Mouse (Mus musculus) hindbrain, embryonic 12.5 days (tissue): ENCODE measurements around the gene Cdhr5. TPM values are rescaled to one million over a fixed set of nuclear protein-coding genes. Genes with fewer than 3 reads are reported as not detected.

Experiments
- ATAC-seq: fragments of 200-750 bp; cut with Nextera tagmentation; 2 replicates; pipeline ENCODE4 v1.8.0; 2017; ENCODE audit warnings: moderate TSS enrichment; ENCODE audit not compliant: low FRiP score
- H3K27ac ChIP-seq: fragments of 300-500 bp; sonication (generic); 2 replicates; pipeline ENCODE4 v1.5.1; 2016; ENCODE audit warnings: mild to moderate bottlenecking
- H3K27me3 ChIP-seq: fragments of 300-500 bp; sonication (generic); 2 replicates; pipeline ENCODE4 v1.6.1; 2016; ENCODE audit warnings: mild to moderate bottlenecking
- H3K36me3 ChIP-seq: fragments of 300-500 bp; sonication (generic); 2 replicates; pipeline ENCODE4 v1.6.1; 2016; ENCODE audit warnings: mild to moderate bottlenecking
- H3K4me1 ChIP-seq: fragments of 300-500 bp; sonication (generic); 2 replicates; pipeline ENCODE4 v1.6.1; 2016
- H3K4me2 ChIP-seq: fragments of 300-500 bp; sonication (generic); replicated peaks from 2 replicates; pipeline ENCODE4 v1.6.1; 2016; ENCODE audit warnings: mild to moderate bottlenecking
- H3K4me3 ChIP-seq: fragments of 300-500 bp; sonication (generic); 2 replicates; pipeline ENCODE4 v1.5.1; 2016; ENCODE audit warnings: mild to moderate bottlenecking
- H3K9ac ChIP-seq: fragments of 300-500 bp; sonication (generic); 2 replicates; pipeline ENCODE4 v1.6.1; 2016; ENCODE audit warnings: mild to moderate bottlenecking, moderate library complexity
- H3K9me3 ChIP-seq: fragments of 300-500 bp; sonication (generic); replicated peaks from 2 replicates; pipeline ENCODE4 v1.6.1; 2016; ENCODE audit warnings: mild to moderate bottlenecking
- whole genome bisulfite sequencing: fragments of 180-500 bp; shearing (Covaris S2); methylation state at CpG from one replicate; pipeline ENCODE4 v1.1.7; 2016; 5-methylcytosine and 5-hydroxymethylcytosine counted together
- polyA plus RNA-seq: library from polyadenylated mRNA; unstranded; fragments of >200 nt; fragmentation: Nextera tagmentation; extraction: Ambion mirVana; gene quantifications from 2 replicates; pipeline ENCODE4 v1.2.1, GENCODE M21; 2016

The Cdhr5 gene
- polyA plus RNA-seq, 1 experiment from 2014 or later = not detected

DNA sequence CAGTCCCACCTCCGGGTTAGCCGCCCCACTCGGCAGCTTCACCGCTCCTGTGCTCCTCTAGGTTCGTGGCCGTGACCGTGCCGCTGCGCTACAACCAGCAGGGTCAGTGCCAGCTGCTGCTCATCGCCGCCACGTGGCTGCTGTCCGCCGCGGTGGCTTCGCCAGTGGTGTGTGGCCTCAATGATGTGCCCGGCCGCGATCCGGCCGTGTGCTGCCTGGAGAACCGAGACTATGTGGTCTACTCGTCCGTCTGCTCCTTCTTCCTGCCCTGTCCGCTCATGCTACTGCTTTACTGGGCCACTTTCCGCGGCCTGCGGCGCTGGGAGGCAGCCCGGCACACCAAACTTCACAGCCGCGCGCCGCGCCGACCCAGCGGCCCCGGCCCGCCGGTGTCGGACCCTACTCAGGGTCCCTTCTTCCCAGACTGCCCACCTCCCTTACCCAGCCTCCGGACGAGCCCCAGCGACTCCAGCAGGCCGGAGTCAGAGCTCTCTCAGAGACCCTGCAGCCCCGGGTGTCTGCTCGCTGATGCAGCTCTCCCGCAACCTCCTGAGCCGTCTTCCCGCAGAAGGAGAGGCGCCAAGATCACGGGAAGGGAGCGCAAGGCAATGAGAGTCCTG is 17.4 kb upstream of the Cdhr5 start:
- H3K9ac ChIP-seq = peak overlapping the region; percentile 42; the same call in 1 of the 2 replicates
- H3K4me2 ChIP-seq = peak overlapping the region; percentile 63
- no peaks in the 10 kb centered on the region for H3K9me3 ChIP-seq
- no peak overlapping the region for H3K27ac ChIP-seq
- H3K4me3 ChIP-seq = peak overlapping the region; percentile 36
- ATAC-seq = 0 out of 2 replicates have a peak, but pooled peaks have one; percentile 15
- peaks cover 20% of the 10 kb centered on the region for H3K36me3 ChIP-seq
- H3K4me1 ChIP-seq = peaks cover 30% of the 10 kb centered on the region
- peaks cover 70% of the 10 kb centered on the region for H3K27me3 ChIP-seq
- WGBS = 1% methylated on average over 53 of the region's 53 CpGs

- H3K9me3 ChIP-seq = no peaks in the 10 kb centered on the region
- H3K36me3 ChIP-seq = peaks cover 12% of the 10 kb centered on the region
- peak overlapping the region; percentile 68; the same call in 1 of the 2 replicates for H3K9ac ChIP-seq
- ATAC-seq = no peak
- H3K27me3 ChIP-seq = peaks cover 70% of the 10 kb centered on the region
- H3K4me1 ChIP-seq = peaks cover 30% of the 10 kb centered on the region
- peak overlapping the region; percentile 51 for H3K4me3 ChIP-seq
- WGBS = 30% methylated on average over 15 of the region's 15 CpGs
- H3K27ac ChIP-seq = no peak overlapping the region
- peak overlapping the region; percentile 92 for H3K4me2 ChIP-seq
Observed at GRCm38 (mm10) chr7:141292583-141293388, 16.2 kb upstream of the Cdhr5 start.

GRCm38 (mm10) chr7:141291921-141292582 is 15.5 kb upstream of the Cdhr5 start, which contains the start of gene Drd4:
TSS of gene Drd4 (plus strand) at chr7:141292006.
- no peak within 1 kb of the TSS for H3K27ac ChIP-seq
- H3K27me3 ChIP-seq = peaks cover 70% of the 10 kb centered on the region
- no peaks in the 10 kb centered on the region for H3K9me3 ChIP-seq
- peaks cover 6% of the 10 kb centered on the region for H3K36me3 ChIP-seq
- H3K4me3 ChIP-seq = peak within 1 kb of the TSS; percentile 51
- H3K4me1 ChIP-seq = peaks cover 30% of the 10 kb centered on the region
- peak within 1 kb of the TSS; percentile 92 for H3K4me2 ChIP-seq
- ATAC-seq = peak; percentile 48; the same call in 1 of the 2 replicates
- peak within 1 kb of the TSS; percentile 68 for H3K9ac ChIP-seq
- 2% methylated on average over 46 of the region's 46 CpGs for WGBS

DNA sequence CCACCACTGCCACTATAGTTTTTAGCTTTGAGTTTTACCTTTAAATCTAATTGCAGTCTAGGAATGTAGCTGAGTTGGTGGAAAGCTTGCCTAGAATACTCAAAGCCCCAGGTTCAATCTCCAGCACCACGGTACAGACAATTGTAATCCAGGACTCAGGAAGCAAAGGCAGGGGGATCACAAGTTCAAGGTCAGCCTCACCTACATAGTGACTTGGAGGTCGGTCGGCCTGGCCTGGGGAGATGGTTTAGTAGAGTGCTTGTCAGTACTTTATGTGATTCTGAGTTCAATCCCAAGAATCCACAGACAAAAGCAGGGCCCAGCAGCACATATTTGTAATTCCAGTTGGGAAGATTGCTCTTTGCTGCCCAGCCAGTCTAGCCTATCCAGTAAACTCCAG is 11.5 kb upstream of the Cdhr5 start:
- Histone ChIP-seq H3K27me3 (peaks cover 36% of the 10 kb centered on the region), H3K9ac (no peak overlapping the region), H3K4me3 (no peak overlapping the region), H3K36me3 (no peaks in the 10 kb centered on the region), H3K27ac (no peak overlapping the region), H3K4me1 (peaks cover 15% of the 10 kb centered on the region), H3K9me3 (no peaks in the 10 kb centered on the region), H3K4me2 (no peak overlapping the region)
- no peak for ATAC-seq
- 84% methylated on average over 3 of the region's 3 CpGs for WGBS

DNA sequence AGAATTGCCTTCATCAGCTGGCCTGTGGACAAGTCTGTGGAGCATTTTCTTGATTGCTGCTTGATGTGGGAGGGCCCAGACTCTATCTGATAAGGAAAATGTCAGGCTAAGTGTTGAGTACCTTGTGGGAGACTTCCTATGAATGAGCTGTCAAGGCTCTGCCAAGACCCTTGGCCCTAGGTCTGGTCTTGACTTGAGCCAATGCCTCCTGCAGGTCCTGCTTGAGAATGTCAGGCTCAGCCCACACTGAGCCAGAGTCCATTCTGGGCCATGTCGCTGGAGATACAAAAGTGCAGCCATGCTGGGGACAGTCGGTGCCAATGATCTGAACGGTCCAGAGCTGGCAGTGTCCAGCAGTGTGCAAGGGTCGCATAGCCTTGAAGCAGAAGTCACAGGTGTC is 6.2 kb upstream of the Cdhr5 start:
- Histone ChIP-seq H3K4me1 (peaks cover 11% of the 10 kb centered on the region), H3K27me3 (peaks cover 22% of the 10 kb centered on the region), H3K36me3 (no peaks in the 10 kb centered on the region), H3K27ac (no peak overlapping the region), H3K4me2 (no peak overlapping the region), H3K4me3 (no peak overlapping the region), H3K9ac (no peak overlapping the region), H3K9me3 (no peaks in the 10 kb centered on the region)
- 83% methylated on average over 4 of the region's 4 CpGs for WGBS
- ATAC-seq = no peak

- H3K9me3 ChIP-seq = no peaks in the 10 kb centered on the region
- H3K4me2 ChIP-seq = no peak overlapping the region
- no peak for ATAC-seq
- no peak overlapping the region for H3K4me3 ChIP-seq
- no peak overlapping the region for H3K9ac ChIP-seq
- H3K36me3 ChIP-seq = no peaks in the 10 kb centered on the region
- H3K27ac ChIP-seq = no peak overlapping the region
- peaks cover 11% of the 10 kb centered on the region for H3K4me1 ChIP-seq
- WGBS = 52% methylated on average over 6 of the region's 6 CpGs
- peaks cover 27% of the 10 kb centered on the region for H3K27me3 ChIP-seq
Observed at GRCm38 (mm10) chr7:141281442-141281841, 4.9 kb upstream of the Cdhr5 start.

DNA sequence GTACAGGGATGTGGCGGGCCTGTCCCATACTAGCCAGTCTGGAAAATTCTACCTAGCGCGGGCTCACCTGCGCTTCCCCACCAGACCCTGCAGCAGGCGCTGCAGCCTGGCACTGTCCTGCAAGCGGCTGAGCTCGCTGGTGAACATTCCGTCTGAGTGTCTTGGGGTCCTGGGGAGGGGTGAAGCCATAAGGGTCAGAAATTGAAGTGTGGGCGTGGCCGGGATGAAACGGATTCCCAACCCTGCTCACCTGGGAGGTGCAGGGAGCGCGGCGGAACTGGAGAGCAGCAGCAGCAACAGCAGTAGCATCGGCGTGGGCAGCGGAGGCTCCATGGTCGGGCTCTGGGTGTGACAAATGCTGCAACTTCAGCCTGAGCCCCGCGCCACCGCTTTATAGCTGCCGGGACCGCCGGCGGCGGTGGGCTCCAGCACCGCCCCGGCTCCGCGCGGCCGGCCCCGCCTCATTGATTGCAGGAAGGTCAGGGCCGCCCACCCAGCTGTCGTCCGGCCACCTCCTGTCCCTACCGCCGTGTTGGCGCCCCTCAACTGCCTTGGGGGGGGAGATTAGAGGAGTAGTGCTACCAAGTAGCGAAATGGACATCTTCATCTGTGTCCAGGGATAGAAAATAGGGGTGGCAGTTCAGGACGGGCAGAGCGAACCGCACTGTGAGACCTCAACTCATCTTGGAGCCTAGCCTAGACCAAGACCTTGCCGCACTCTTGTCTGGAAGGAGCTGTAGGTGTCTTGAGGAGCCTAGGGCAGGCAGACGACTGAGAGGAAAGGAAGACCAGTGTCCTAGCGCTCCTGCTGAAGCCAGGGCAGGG is 2.4 kb upstream of the Cdhr5 start, which contains the start of gene Sct:
TSS of gene Sct (minus strand) at position 368 of the 825 bp plus-strand sequence.
- peak within 1 kb of the TSS; percentile 42 for H3K4me3 ChIP-seq
- 2% methylated on average over 44 of the region's 46 CpGs for WGBS

DNA sequence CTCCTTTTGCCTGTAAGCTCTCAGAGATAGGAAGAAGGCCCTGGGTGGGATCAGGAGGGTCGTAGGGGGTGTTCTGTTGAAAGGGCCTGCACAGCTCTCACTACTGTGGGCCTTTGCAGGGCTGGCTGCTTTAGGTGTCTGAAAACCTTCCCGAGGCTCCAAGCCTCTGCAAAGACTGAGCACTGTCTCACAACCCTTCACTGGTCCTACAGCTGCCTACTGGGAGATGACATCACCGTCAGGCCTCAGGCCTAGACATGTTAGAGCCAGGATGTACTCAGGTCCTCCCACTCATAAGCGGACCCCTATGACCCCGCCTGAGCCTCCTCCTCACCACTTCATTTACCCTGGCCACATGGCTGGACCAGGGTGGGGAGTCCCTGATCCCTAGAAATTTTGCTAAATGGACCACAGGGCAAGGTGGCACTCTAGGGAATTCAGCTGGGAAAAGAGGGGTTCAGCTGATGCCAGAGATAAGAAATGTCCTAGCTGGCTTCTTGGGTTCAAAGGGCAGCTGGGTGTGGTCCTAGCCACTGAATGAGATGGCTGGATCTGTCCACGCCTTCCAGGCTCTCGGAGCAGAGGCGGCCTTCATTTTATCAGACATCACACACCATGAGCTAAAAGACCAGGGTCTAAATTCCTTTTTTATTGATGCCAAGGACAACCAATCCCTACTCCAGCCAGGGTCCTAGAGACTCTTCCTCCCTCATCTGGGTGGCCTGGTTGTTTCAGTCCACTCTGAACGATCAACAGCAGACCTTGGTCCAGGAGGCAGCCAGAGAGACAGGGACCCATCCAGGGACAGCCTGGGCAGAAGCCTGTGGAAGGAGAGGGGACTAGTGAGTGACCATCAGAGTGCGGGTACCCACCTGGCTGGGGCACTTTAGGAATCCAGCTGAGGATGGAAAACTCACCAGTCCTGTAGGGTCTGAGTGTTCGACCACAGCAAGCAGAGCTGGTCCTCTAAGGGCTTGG is 1.4 kb upstream of the Cdhr5 start:
- Histone ChIP-seq H3K27me3 (peaks cover 27% of the 10 kb centered on the region), H3K9me3 (no peaks in the 10 kb centered on the region), H3K36me3 (no peaks in the 10 kb centered on the region), H3K27ac (no peak overlapping the region), H3K4me2 (peak overlapping the region; percentile 94), H3K9ac (no peak overlapping the region), H3K4me3 (0 out of 2 replicates have a peak overlapping the region, but pooled peaks have one; percentile 42), H3K4me1 (peaks cover 11% of the 10 kb centered on the region)
- WGBS = 82% methylated on average over 11 of the region's 11 CpGs
- ATAC-seq = peak; percentile 30; the same call in 1 of the 2 replicates

More for the DNA sequence above, 2.4 kb upstream of the Cdhr5 start, which contains the start of gene Sct:
- ATAC-seq = peak; percentile 57
- H3K9ac ChIP-seq = peak within 1 kb of the TSS; percentile 62
- H3K4me2 ChIP-seq = peak within 1 kb of the TSS; percentile 94
- no peaks in the 10 kb centered on the region for H3K9me3 ChIP-seq
- H3K27ac ChIP-seq = no peak within 1 kb of the TSS
- peaks cover 27% of the 10 kb centered on the region for H3K27me3 ChIP-seq
- H3K36me3 ChIP-seq = no peaks in the 10 kb centered on the region
- H3K4me1 ChIP-seq = peaks cover 11% of the 10 kb centered on the region

GRCm38 (mm10) chr7:141275356-141275755 is 1.2 kb downstream of the Cdhr5 start:
- Histone ChIP-seq H3K9me3 (no peaks in the 10 kb centered on the region), H3K27me3 (peaks cover 20% of the 10 kb centered on the region), H3K36me3 (no peaks in the 10 kb centered on the region), H3K4me3 (no peak overlapping the region), H3K4me2 (no peak overlapping the region), H3K4me1 (peaks cover 11% of the 10 kb centered on the region), H3K27ac (no peak overlapping the region), H3K9ac (no peak overlapping the region)
- no peak for ATAC-seq
- 81% methylated on average over 9 of the region's 9 CpGs for WGBS

DNA sequence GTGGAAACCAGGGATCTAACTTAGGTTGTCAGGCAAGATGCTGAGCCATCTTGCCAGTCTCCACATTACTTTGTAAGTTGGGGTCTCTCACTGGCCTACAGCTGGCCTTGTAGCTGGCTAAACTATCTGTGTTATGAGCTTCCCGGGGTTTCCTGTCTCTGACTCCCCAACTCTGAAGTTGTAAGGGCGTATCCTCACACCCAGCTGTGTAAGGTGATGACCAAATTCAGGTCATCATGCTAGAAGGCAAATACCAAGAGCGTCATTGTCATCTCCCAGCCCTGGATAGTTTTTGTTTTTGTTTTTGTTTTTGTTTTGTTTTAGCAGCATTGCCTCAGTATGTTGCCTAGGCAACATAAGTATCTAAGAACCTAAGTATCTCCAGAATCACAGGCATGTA is 6.0 kb downstream of the Cdhr5 start:
- no peak overlapping the region for H3K4me2 ChIP-seq
- H3K27me3 ChIP-seq = no peaks in the 10 kb centered on the region; the same call in 1 of the 2 replicates
- H3K9me3 ChIP-seq = no peaks in the 10 kb centered on the region
- peaks cover 8% of the 10 kb centered on the region; the same call in 1 of the 2 replicates for H3K4me1 ChIP-seq
- WGBS = 85% methylated on average over 3 of the region's 3 CpGs
- H3K4me3 ChIP-seq = no peak overlapping the region
- H3K36me3 ChIP-seq = no peaks in the 10 kb centered on the region
- no peak for ATAC-seq
- no peak overlapping the region for H3K27ac ChIP-seq
- no peak overlapping the region for H3K9ac ChIP-seq

- Histone ChIP-seq H3K9me3 (no peaks in the 10 kb centered on the region), H3K4me1 (peaks cover 15% of the 10 kb centered on the region; the same call in 1 of the 2 replicates), H3K36me3 (peaks cover 5% of the 10 kb centered on the region), H3K4me2 (no peak overlapping the region), H3K27me3 (no peaks in the 10 kb centered on the region; the same call in 1 of the 2 replicates), H3K27ac (no peak overlapping the region), H3K9ac (no peak overlapping the region), H3K4me3 (no peak overlapping the region)
- WGBS = 80% methylated on average over 14 of the region's 14 CpGs
- ATAC-seq = no peak
Observed at GRCm38 (mm10) chr7:141269273-141269545, 7.4 kb downstream of the Cdhr5 start.
